Mouse (Mus musculus) CD4-positive, CD25-positive, alpha-beta regulatory T cell, adult 2 months (primary cell): Measurements from ENCODE around the gene Setd3.
"Not testable (repeated sequence)": the region's sequence is repeated elsewhere in the genome, so short reads cannot be mapped to it uniquely, and the experiment has no call there.

Source experiments
- DNase-seq: peaks from one replicate; pipeline ENCODE4 v3.0.0-alpha.2; 2012; ENCODE audit warnings: low read depth, low spot score

The Setd3 gene

DNA sequence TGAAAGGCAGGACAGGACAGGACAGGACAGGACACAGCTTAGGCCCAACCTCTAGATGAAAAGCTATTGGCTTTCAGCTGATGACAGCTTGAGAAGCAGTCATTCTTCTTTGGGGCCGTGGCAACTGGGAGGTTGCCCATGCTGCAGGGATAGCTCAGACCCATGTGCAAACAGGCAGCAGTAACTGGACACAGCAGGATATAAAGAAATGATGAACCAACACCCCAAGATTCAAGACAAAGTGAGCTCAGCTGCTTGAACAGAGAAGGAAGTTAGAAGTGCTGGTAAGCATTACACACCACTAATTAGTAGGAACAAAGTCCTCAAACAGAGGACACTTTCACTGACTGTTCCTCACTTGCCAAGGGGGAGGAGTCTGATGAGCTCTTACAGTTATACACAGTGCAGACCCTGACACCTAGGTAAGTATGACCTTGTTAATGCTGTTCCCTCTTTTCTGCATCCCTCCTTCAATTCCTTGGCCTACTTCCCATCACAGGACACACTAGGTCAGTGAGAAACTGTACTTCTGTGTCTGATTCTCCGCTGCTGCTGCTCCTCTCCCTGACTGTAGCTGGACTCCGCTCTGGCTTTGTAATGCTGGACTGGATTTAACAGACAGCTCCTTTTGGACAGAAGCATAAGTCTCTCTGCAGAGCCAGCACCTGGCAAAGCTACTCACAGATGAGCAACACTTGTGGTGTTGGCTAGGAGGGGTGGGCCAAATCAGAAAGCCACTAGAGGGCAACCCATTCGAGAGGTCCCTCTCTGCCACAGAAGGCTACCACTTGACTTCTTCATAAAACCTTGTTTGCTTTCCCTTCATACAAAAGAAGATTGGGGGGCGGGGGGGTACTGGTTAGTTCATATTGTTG lies 35.3 kb downstream of the Setd3 start:
- DNase-seq = no peak

DNA sequence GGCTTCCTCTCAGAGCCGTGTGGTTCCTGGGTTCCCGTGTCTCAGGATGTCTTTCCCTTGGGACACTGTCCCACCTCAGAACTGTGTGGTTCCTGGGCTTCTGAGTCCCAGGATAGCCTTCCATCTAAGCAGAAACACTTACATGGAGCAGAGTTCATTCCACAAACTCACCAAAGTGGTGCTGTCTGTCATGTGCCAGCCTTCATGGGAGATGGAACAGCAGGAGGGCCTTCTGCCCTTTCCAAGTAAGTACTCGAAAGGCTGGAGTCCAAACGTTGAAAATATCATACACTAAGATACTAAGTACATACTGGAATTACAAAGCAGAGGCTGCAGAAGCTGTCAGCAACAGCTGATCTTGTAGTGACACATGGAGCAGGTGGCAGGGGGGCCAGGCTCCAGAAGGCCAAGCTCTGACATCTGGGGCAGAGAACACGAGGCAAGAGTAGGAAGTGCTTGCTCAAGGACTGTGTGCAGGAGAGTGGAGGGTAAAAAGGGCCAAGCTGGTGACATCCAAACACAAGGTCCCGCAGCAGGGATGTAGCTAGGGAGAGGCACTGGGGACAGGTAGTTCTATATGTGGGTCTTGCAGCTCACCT lies 43.4 kb downstream of the Setd3 start:
- DNase-seq = no peak

DNA sequence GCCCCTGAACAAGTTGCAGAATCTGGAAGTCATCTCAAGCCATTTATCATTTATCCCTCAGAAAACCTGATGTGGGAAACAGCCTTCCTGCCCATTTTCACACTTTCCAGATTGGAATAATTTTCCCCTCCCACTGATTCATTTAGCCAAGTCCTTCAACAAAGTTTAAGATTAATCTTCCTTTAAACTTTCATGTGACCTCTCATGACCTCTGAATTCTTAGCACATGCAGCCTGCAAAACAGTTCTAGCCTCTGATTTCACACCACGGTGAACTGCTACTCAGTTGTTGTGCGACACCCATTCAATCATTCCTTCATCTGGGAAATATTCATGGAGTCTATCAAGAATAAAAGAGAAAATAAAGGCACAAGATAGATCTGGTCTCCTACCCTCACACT lies 45.9 kb downstream of the Setd3 start:
- DNase-seq = no peak

DNA sequence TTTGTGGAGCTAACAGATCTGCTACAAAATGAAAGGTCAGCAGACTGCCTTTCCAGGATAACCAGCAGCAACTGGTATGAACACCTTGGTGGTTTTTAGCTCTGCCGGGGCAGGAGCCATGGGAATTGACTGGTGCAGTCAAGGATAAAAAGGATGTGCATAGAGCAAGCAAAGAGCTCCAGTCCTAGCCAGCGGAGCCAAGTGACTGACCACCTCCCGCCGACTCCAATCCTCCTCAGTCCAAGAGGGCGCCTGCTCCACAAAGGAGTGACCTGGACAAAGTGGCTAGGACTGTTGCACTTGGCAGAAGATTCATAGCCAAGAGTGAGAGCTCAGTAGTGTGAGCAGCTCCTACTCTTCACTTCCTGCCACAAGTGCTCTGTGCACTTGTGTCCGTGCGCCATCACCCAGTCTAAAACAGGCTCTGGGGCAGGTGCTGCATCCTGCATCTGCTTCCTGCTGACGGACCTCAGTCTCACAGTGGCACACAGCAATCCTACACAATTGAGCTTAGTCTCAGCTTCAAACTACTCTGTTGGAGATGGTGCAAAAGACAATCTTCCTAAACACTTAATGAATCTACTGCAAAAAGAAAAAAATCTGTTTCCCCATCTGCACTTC lies 46.6 kb downstream of the Setd3 start:
- DNase-seq = no peak

DNA sequence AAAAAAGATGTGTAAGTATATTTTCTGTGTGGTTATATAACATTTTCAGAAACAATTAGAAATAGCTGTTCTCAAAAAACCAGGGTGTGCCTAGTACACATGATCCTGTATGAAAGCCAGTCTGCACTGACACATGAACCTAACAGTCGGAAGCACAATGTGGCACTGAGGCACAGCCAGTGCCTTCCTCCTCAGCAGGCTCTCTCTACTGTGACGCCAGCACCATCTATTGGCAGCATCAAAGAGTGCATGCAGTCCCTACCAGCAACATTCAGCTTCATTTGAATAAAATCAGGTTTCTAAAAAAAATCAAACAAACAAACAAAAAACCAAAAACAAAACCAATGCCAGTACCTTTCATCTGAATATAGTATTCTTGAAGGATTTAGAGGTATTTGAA lies 57.8 kb downstream of the Setd3 start:
- DNase-seq = peak; percentile 86

DNA sequence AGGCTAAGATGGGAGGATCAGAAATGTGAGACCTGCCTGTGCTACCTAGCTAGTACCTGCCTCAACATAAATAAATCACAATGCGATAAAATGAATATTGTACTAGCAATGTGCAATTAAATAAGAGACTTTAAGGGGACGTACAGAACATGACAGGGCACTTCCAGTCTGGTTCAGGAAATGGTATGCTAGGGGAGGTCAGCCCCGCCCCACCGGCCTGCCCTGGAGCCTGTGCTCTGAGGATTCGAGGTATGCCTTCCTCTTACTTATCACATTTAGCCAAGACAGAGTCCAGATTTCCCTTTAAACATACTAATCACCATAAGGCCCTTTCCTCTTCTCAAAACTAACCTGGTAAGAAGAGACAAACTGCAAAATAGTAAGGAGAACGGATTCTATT lies 58.7 kb downstream of the Setd3 start:
- no peak for DNase-seq

DNA sequence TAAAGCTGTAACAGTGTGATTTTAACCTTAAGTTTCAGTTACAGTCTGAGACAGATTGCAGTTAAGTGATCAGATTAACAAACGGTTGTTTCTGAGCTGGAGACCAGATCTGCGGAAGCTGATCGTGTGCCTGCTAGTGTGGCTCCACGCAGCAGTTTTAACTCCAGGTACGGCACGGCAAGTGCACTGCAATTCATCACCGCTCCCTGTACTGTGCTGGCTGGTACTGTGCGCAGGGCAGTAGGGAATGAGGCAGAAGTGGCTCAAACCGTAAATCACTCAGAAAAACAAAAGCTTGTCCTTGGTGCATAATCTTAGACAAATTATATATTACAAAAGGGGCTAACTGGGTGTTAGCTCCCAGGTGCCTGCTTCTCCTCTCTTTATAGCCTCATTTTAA lies 59.2 kb downstream of the Setd3 start:
- DNase-seq = no peak

DNA sequence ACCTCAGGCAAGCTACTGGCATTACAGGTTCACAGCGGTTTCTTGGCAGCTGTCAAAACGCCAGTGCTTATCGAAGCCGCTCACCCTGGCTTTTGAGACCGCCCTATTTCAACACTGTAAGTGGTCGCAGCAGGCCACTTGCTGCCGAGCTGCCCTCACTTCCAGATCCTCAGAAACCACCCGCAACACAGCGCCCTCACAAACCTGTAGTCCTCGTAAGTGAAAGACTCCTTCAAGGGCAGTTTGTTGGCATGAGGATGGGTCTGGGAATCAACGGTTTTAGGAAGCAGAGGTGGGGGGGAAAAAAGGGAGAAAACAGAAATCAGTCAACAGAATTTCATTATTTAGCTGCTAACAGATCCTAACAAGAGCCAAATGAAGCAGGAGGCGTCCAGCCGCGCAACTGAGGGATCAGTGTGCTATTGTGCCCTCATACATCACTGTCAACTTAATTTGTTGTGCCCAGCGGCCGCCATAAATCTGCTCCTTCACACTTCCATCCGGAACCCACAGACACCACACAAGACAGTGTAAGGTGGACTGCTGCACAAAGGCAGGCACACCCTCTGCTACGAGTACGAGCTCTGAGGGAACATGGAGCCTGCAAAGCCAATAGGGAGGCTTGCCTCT lies 60.1 kb downstream of the Setd3 start:
- DNase-seq = no peak

DNA sequence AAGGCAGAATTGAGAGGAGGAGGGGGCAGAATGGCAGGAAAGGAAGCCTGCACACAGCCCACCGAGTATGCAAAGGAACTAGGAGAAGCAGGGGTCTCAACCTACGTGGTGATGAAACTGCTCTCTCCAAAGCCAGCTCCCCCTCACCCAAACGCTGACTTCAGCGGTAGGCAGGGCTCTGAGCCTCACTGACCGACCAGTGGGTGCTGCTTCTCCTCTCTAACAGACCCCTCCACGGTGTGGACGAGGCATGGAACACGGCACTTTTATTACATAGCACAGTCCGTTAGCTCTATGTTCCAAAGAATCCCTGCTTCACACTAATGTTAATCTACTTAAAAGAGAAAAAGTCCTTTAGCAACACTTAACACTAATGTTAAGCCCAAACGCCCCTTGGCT lies 60.6 kb downstream of the Setd3 start:
- no peak for DNase-seq

DNA sequence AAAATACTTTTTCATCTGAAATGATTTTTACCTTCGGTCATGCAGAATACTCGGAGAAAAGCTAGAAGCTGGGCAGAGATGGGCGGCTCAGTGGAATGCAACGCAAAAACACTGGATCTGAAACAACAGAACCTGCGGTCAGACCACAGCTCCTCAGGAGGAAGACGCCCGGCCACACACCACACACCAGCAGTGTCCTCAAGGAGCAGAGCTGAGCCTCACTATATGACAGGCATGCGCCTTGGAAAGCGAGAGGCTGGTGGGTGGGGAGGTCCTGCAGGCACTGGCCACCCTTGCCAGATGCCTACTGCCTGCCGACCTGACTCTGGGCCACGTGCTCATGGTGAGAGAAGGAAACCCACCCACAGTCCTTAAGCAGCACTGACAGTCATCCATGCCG lies 67.9 kb downstream of the Setd3 start:
- no peak for DNase-seq

DNA sequence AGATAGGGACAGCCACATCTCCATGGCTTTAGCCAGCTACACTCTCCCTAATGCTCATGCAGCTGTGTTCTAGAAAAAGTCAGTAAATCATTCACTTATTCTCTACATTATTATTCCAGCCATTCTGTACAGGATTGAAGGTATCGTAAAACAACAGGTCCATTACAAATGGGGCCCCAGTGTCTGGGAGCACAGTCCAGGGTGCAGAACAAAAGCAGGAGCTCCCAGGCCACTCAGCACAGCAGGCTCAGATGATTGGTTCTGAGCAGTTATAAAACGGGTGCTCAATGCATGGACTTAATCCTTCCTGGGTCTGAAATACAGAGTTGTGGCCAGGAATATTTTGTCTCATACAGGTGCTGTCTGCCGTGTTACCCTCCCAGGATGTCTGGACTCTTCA lies 68.4 kb downstream of the Setd3 start:
- DNase-seq = no peak

DNA sequence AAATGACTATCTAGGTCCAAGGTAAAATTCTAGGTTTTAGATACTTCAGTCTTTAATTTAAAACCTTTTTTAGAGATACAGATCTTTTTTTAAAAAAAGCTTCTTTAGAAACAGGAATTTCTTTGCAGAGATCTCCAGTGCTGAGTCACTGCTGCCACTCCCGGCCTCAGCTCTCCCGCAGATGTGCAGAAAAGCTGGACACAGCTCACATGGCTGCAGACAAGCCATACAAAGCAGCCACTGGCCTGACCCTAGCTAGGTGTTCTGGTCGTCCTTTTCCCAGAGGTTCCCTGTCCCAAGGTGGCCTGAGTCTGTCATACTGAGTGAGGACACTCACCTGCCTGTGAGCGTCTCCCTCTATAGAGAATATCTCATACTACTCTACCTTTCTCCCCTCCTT lies 69.4 kb downstream of the Setd3 start:
- no peak for DNase-seq

DNA sequence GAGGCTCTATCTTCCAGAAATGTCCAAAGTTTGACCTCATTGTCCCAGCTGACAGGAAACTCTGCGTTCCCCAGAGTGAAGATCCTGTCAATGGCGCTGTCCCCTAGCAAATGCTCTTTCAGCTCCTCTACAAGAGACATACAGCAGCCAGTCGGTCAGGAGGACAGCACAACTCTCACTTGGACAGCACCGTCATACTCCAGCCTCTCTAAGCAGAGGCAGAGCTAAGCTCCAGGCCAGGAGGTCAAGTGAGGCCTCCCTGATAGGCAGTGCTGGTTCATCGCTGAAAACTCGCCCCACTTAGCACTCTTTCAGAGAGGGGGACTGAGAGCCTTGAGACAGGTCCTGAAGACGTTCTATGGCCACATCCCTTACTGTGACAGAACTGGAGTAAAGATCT lies 70.5 kb downstream of the Setd3 start:
- DNase-seq = not testable (repeated sequence)

DNA sequence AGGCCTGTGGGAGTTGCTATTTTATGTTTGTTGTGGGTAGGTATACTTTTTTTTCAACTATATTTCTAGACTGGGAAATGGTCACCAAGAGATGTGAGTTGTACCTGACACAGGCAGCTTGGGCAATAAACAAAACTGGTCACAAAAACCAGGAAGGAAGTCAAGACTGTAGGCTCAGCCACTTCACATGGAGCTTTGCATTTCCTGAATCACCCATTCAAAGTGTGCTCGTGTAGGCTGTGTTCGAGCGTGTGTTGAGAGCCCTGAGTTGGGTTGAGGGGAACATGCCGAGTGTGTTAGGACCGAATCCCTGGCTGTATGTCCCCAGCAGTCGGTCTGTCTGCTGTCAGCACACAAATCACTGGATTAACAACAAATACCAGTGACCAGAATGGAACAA lies 75.8 kb downstream of the Setd3 start:
- DNase-seq = peak; percentile 7

DNA sequence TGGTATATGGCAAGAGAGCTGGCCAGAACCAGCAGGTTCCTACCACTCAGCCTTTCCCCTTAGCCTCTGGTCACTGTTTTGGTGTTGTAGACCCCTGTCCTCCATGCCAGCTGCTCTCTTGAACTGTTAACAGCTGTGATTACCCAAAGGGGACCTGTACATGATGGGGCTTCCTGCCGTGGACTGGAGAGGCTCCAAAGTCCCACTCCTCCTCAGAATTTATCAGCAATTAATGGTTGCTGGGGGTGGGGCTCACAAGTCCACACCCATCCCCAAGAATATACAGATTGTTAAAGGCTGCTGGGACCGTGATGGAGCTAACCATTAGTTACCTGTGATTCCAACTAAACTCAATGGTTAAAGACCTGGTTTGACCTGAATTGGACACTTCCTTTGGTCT lies 77.0 kb downstream of the Setd3 start:
- no peak for DNase-seq

DNA sequence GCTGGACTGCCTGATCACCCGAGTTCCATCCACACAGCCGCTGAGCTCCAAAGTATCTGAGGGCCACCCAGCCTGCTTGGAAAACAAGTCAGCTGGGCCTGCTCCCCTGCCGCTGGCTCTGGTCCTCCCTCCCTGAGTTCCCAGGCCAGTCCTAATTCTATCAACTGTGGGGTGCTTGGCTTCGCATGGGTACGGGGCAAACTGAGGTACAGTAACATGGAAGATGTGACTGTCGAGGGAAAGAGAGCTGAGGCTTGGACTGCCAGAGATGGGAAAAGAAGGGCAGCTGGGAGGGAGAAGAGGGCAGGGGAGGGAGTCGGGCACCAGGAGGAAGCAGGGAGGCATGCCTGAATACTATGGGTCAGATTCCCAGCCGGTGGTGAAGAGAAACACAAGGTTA lies 78.9 kb downstream of the Setd3 start:
- DNase-seq = no peak

DNA sequence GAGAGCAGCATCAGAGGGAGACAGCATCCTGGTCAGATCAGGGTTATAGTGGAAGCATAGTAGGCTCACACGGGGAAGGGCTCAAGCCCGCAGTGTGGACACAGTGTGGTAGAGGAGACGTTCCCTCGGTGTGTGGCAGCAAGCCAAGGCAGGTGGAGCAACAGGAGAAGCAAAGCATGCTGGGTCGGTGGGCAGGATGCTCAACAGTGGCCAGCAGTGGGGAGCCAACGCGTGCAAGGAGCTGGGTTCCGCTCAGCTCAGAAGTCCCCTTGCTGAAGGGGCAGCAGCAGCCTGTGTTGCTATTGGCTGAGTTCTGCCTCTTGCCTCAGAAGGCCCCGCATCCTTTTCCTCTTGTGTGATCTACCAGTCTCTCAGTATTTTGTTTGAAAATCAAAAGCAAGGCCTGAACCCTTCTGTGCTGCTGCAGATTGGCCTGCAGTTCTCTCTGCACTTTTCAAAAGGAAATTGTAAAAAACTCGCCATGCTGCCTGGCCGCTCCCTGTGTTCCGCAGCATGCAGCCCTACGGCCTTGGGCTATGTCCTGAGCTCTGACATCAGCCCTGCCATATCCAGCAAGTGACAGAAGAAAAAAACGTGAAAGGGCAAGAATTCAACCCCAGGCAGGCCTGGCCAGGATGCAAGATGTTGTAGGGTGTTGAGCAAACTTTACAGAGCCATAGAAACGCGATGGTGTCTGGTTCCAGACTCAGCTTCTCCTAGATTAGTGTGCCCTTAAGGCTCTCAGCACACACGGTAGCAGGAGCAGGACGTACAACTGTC lies 80.7 kb downstream of the Setd3 start:
- DNase-seq = peak; percentile 62

DNA sequence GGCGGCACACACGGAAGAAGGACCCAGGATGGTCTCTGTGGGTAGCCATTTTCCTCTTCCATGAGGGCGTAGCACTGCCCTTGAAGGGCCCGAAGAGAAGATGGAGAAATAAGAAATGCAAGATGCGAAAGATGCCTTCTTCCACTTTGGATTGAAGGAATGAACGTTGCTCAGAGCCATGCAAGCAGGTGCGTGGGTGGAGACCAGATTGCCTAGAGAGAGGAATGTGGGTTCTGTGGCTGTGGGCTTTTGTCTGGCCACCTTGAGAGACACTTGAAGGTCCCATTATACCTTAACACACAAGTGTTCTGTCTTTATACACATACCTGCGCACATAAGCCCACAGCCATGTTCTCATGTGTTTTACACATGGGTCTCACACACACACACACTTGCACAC lies 81.5 kb downstream of the Setd3 start:
- DNase-seq = no peak

DNA sequence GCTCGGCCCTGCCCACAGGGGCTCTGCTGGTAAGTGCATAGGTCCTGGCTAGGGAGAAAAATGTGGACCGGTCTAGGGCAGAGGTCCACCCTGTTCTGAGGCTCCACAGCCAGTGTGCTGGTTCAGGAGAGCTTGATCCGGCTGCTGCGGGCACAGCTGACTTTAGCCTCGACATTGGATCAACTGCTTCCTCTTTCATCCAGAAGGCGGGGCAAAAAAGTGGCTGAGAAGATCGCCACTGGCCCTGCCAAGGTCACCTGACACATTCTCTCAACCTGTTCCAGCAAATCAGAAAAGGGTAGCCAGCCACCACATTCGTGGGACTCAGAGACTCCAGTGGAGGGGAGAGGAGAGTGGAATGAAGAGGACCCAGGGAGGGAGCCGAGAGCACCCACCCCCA lies 90.9 kb downstream of the Setd3 start:
- no peak for DNase-seq

DNA sequence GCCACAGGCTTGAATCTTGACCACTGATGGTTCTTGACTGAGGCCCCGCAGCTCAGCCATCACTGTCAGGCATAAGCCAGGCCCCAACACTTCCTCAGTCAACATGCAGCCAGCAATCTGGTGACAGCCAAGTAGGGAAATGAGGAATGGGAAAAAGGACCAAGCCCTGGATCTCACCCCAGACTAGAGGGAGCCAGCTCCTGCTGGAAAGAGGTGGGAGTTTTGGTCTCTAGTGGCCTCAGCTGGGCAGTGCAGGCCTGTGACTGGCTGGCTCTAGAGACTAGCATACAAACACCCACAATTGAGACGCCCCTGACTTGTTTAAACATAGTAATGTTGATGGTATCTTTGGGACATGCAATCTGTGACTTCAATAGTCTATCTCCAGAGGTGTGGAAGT lies 91.6 kb downstream of the Setd3 start:
- no peak for DNase-seq

DNA sequence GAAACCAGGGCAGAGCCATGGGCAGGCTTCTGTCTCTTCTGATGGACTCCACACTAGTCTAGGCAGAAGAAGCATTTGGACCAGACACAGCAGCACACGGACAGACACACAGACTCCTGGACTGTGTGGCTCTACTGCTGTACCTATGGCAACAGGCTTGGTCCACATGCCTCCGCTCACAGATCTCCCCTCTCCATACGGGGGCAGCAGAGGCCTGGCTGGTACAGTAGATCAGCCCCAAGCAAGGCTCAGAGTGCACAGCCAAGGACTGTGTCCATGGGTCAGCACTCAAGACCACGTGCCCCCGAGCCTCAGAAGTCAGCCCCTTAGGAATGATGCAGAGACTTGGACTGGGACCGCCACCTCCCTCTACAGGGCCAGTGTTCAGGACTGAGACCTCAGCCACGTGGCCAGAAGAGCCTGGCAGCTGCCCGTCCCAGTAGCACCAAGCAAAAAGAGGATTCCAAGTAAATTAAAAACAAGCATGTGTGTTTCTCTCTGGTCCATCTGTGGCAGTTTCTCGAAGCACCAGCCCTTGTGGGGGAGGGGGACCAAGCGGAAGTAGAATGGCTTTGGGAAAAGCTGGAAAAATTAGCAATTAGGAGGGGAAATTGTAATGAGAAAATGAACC lies 100.9 kb downstream of the Setd3 start:
- DNase-seq = no peak
